Mouse (Mus musculus) embryonic fibroblast, embryonic 13.5 days (primary cell): ENCODE results near the gene Tmem208.

Experiments
- CTCF ChIP-seq: IDR thresholded peaks from 2 replicates; pipeline ENCODE4 v1.5.1; 2011; ENCODE audit warnings: mild to moderate bottlenecking, control low read depth, low read length, moderate library complexity, borderline replicate concordance; ENCODE audit not compliant: insufficient read depth
- POLR2A ChIP-seq: IDR thresholded peaks from 2 replicates; pipeline ENCODE4 v1.6.1; 2011; ENCODE audit warnings: low read depth, mild to moderate bottlenecking, control low read depth, low read length, moderate library complexity

DNA sequence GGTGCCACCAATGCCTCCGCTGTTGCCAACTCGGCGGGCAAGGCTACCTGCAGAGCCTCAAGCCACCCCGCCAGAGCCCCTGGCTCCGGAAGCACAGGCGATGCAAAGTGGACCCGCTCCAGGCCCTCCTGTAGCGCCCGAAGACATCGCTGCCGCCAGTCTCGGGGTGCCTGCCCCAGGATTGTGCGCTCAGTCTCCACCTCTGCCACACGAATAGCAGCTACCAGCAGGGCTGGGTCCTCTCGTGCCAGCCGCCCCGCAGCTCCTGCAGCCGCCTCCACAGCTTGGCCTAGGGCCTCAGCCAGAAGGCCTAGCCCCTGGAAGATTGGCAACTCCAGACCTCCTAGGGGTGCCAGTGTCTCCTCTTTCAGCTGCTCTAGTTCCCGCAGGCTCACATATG is 32.7 kb upstream of the Tmem208 start:
- no peak for TF ChIP-seq POLR2A
- no peak for TF ChIP-seq CTCF
